Mouse (Mus musculus) kidney, postnatal 4 days (tissue): ENCODE data around the gene Shroom3.

Experiments used
- DNase-seq, 2 experiments: peaks; one replicate each; pipeline ENCODE4 v3.0.0; 2021; ENCODE audit warnings: mixed read lengths in 2 of 2

Gene Shroom3

DNA sequence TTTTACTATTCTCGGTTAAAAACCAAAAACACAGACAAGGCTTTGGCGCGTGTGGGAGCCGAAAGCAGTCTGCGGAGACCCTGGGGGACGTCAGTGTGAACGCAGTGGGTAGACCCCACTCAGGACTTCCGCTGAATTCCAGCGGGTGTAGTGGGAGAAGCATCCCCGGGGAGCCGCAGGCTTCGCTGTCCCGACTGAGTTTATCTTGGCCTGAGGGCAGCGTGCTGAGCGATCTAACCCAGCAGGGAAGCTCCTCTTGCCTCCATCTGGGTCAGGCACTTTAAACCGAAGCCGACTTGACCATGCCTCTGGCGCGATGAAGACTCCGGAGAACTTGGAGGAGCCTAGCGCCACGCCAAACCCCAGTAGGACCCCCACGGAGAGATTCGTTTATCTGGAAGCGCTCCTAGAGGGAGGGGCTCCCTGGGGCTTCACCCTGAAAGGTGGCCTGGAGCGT, at the start of gene Shroom3:
TSS of gene Shroom3 (plus strand) at position 85 of the 457 bp plus-strand sequence.
- peak; percentile 50 to 57 for DNase-seq

GRCm38 (mm10) chr5:92633526-92633925, 49.7 kb upstream of the Shroom3 start:
- peak; percentile 12 to 27 for DNase-seq

GRCm38 (mm10) chr5:92634916-92635315, 48.3 kb upstream of the Shroom3 start:
- no peak for DNase-seq

GRCm38 (mm10) chr5:92635891-92636290, 47.3 kb upstream of the Shroom3 start:
- no peak for DNase-seq

DNA sequence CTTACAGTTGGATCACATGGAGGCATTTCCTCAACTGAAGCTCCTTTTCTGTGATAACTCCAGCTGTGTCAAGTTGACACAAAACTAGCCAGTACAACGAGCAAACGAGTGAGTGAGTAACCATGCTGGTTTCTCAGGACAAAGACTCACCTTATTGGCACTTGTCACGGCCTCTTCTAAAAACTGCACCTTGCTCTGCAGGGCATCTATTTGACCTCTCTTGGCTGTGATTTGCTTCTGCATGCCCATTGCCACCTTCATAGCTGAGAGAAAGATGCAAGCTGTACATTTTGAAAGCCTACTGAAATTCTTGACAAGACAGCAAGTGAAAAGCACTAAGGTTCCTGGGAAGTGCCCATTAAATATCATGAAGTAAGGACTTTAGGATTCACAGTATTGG, 42.4 kb upstream of the Shroom3 start:
- DNase-seq = no peak

GRCm38 (mm10) chr5:92656256-92656655, 27.0 kb upstream of the Shroom3 start:
- DNase-seq = peak; percentile 80 to 82

GRCm38 (mm10) chr5:92664321-92664720, 18.9 kb upstream of the Shroom3 start:
- no peak for DNase-seq

GRCm38 (mm10) chr5:92666860-92667259, 16.4 kb upstream of the Shroom3 start:
- DNase-seq = no peak

GRCm38 (mm10) chr5:92674859-92675573, 8.2 kb upstream of the Shroom3 start, which contains the start of gene Ccdc158:
Ccdc158 (minus strand) TSS chr5:92675271.
- peak; percentile 88 to 93 for DNase-seq

DNA sequence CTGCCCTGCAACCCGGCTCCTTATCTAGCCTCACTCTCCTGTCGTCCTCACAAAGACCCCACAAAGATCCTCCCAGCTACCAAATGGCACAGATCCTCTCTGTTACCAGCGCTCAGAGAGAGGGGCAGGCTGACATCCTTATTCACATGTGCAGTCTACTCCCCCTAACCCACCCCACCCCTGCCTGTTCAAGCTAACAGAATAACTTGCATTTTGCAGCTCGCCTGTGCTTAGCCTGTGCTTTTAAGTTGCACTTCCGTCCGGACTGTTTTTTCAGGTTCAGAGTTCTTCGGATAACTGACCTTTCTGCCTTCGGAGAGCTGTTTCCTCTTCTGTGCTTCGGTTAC, 7.7 kb upstream of the Shroom3 start:
- no peak for DNase-seq

DNA sequence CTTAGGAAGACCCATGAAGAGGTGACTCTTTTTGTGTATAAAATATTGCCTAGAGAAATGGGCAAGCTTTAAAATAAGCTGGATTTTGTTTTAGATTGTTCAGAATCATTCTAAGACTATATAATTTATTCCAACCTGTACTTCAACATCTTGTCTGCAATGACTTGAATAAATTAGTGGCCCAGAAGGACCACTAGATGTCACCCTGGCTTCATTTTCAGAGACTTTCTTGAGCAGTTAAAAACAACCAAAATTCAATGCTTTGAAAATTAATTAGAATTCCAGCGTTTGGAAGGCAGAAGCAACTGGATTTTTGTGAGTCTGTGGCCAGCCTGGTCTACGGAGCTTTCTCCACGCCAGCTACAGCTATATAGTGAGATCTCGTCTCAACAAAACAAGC, 3.8 kb upstream of the Shroom3 start:
- DNase-seq = peak; percentile 14 to 41

DNA sequence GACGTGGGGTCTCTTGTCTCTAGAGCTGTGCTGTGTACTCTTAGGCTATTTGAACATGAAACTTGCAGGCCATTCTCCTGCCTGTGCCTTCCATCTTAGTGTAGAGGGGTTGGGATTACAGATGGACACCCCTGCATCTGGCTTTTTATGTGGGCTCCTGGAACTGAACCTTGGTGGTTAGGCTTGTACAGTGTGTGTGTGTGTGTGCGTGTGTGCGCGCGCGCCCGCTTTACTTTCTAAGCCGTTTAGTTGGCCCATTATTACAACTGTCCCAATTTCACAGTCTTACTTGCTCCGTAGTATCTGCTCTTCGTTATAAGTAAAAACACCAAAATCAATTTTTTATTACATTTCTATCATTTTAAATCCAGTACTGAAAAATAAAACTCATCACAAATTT, 1.4 kb upstream of the Shroom3 start:
- no peak for DNase-seq

DNA sequence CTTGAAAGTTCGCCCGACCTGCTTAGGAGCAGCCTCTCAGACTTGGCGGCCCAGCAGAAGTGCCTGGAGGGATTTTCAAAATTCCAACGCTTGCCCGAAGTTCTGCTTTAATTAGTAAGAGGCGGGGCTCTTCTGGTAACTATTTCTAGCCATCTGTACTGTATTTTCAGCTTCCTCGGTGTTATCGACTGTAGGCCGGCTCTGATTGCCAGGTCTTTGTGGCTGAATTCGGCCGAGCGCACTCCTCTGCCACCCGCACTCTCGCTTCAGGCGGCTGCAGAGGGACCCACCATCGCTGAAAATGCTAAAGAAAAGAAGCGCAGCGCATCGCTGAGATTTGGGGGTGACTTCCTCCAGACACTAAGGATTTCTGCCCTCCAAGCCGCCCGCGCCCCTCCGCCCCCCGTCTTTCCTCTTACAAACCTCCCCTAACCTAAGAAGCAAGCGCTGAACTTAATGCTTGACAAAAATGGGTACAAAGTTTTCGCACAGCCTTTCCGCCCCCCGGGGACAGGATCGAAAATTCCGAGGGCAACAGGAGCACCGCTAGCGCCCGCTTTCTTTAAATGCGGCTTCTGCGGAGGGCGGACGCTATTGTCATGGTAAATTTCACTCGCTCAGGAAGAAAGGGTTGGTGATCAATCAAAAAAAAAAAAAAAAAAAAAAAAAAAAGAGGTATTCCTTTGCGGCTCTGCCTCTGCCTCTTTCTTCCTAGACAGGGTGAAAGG, 450 bp upstream of the Shroom3 start:
- peak; percentile 39 to 50 for DNase-seq

DNA sequence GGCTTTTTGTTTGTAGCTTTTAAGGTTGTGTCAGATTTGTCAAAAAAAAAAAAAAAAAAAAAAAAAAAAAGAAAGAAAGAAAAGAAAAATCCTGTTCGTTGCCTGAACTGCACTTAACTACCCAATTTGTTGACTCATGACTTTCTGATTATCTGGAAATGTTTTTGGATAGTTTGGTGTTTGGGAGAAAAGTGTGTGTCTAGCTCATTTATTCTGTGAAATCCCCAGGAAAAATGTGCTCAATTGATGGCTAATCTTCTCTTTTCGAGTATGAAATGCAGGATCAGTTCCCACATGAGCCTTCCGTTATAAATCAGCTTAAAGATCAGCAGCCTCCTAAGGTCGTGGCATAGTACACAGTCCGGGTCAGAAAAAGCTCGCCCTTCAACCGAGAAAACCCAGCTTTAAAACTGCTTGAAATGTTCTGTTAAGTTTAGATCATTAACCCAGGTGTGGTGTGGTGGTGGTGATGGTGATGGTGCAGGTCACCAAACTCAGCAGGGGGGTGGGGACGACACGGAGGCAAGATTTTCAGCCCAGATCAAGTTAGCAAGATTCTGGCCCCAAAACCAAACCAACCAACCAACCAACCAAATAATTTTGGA, 738 bp downstream of the Shroom3 start:
- DNase-seq = no peak

GRCm38 (mm10) chr5:92684715-92685460, 1.7 kb downstream of the Shroom3 start:
- DNase-seq = no peak

- no peak for DNase-seq
Measured at GRCm38 (mm10) chr5:92688124-92688523, 4.9 kb downstream of the Shroom3 start.

- DNase-seq = no peak
Measured at GRCm38 (mm10) chr5:92688569-92688968, 5.3 kb downstream of the Shroom3 start.

GRCm38 (mm10) chr5:92692206-92693007, 9.2 kb downstream of the Shroom3 start:
- DNase-seq = peak; percentile 22 to 48

- no peak for DNase-seq
Measured at GRCm38 (mm10) chr5:92693744-92694143, 10.5 kb downstream of the Shroom3 start.

GRCm38 (mm10) chr5:92694316-92694995, 11.2 kb downstream of the Shroom3 start:
- no peak for DNase-seq

DNA sequence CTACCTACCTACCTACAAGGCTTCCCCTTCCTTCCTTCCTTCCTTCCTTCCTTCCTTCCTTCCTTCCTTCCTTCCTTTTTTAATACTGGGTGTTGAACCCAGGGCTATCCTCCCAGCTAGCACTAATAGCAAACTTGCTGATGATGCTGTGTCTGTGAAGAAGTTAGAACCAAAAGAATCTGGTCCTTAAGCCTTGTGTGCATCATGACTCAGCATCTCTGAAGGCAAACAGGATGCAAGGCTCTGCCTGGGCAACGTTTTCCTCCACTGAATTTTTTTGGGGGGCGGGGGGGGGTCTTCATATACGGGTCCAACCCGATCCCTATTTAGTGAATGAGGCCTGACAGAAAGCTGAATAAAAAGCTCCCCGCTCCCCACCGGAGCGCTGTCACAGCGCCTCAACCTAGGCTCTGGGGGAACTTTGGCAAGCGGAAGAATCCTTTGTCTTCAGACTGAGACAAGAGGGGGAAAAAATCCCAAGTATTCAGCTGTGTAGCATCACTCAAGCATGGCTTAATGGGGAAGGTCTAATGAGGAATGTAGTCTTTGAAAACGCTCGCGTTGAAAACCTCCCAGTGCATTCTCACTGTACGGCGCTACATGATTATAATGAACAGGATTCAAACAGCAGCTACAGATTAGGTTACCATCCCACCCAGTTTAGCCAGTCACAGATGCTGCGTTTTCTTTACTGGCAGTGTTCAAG, 15.0 kb downstream of the Shroom3 start:
- DNase-seq = peak in 1 of 2 experiments; percentile 33
